Comparison of ENCODE assay signal across 19 mouse cellular contexts in genomic region chr4:153950372-153950771, GRCm38 (mm10).
"Had no signal": no experiment of that assay in that cellular context is flagged by ENCODE, and none has a peak within 500 bp of the region (broad histone marks: within the 10 kb centered on the region; RNA-seq: fewer than 3 reads in every experiment).

No protein-coding gene starts in this region.

- H3K4me2 ChIP-seq: limb, embryonic 12.5 days; limb, embryonic 15.5 days; liver, embryonic 11.5 days; lung, embryonic 14.5 days; midbrain, embryonic 12.5 days; neural tube, embryonic 12.5 days; stomach, embryonic 15.5 days had no signal

- H3K27ac ChIP-seq: limb, embryonic 12.5 days; limb, embryonic 15.5 days; liver, embryonic 14.5 days; macrophage; midbrain, embryonic 12.5 days; neural tube, embryonic 12.5 days; stomach, embryonic 15.5 days had no signal

- H3K36me3 ChIP-seq: limb, embryonic 12.5 days; limb, embryonic 15.5 days; midbrain, embryonic 12.5 days; neural tube, embryonic 12.5 days; stomach, embryonic 15.5 days had no signal

- H3K27me3 ChIP-seq: stomach, embryonic 15.5 days had no signal

- DNase-seq: kidney, adult 2 months; kidney, postnatal 14 days; kidney, postnatal 4 days; left cerebral cortex, postnatal 4 days; liver, postnatal 0 days; lung, embryonic 14.5 days; retina, postnatal 1 day; right cerebral cortex, postnatal 25 days; spleen, adult 18-20 months; thymus, postnatal 25 days had no signal

- ATAC-seq: liver, postnatal 0 days; lung, postnatal 0 days had no signal

- H3K9ac ChIP-seq: limb, embryonic 12.5 days; limb, embryonic 15.5 days; liver, embryonic 14.5 days; liver, postnatal 0 days; lung, embryonic 14.5 days; midbrain, embryonic 12.5 days; neural tube, embryonic 12.5 days; stomach, embryonic 15.5 days had no signal

- H3K9me3 ChIP-seq: limb, embryonic 12.5 days; limb, embryonic 15.5 days; midbrain, embryonic 12.5 days; neural tube, embryonic 12.5 days; stomach, embryonic 15.5 days had no signal

- H3K4me3 ChIP-seq: limb, embryonic 12.5 days; limb, embryonic 15.5 days; midbrain, embryonic 12.5 days; neural tube, embryonic 12.5 days; stomach, embryonic 15.5 days had no signal
